In the genomic region with DNA sequence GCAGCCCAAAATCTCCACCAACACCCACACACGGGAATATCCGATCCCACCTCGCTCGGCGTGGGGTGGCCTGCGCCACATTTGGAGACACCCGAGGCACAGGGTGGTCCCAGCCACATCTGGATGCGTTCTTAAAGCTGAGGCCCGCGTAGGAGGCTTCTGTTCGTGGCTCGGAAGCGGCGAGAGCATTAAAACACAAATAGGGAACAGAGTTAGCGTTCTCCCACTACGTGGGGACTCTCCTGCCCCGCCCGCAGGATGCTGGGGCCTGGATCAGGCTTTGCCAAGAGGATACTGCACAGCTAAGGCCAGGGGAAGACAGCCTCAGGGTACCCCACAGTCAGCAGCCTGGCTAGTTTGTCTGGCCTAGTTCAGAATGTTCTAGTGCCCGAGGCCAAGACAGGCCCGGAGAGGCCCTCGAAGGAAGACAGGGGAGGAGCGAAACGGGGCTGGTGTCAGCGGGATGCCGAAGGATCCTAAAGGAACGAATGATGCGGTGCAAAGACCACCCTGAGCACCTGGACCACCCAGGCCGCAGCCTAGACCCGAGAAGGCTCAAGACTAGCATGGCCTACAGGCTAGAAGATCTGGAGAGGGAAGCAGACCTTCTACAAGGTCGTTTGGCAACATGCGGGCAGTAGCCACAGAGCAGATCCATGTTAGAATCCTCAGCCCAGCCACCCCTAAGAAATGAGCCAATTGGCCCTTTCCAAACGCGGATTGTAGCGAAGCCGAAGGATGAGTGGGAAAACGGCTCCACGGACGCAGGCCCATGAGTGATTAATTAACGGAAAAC, we compare ENCODE assay signal across 9 mouse cellular contexts.
A peak's percentile ranks its signal among the peaks of the same experiment; 100 is the strongest.
DNase-seq lines count a peak whose midpoint lies in the region; ATAC-seq and TF ChIP-seq lines count a peak whose summit lies in the region.
"Had no signal": no experiment of that assay in that cellular context is flagged by ENCODE, and none has a peak within 500 bp of the region (broad histone marks: within the 10 kb centered on the region; RNA-seq: fewer than 3 reads in every experiment).

No protein-coding gene starts in this region.

- peak overlapping the region; percentile 45 for H3K4me3 ChIP-seq in lung, embryonic 15.5 days
- no peak overlapping the region for H3K4me3 ChIP-seq in lung, adult 2 months (replicated peaks; ENCODE audit: extremely low read depth, low read depth, low read length)
- H3K4me3 ChIP-seq in forebrain, embryonic 15.5 days = peak overlapping the region; percentile 24
- peak overlapping the region; percentile 48 for H3K4me3 ChIP-seq in limb, embryonic 13.5 days

- ATAC-seq in lung, embryonic 15.5 days (ENCODE audit: borderline replicate concordance, extremely low read depth, low FRiP score, low TSS enrichment) = peak; percentile 33
- peak; percentile 41 for ATAC-seq in forebrain, embryonic 15.5 days (replicated peaks)
- peak; percentile 30; the same call in 1 of the 2 replicates for ATAC-seq in limb, embryonic 13.5 days (ENCODE audit: low FRiP score, low read depth)

- H3K27ac ChIP-seq in lung, embryonic 15.5 days = no peak overlapping the region
- no peak overlapping the region for H3K27ac ChIP-seq in forebrain, embryonic 15.5 days (replicated peaks)
- H3K27ac ChIP-seq in limb, embryonic 13.5 days = no peak overlapping the region

- no peak for TF ChIP-seq CTCF in lung, adult 2 months (IDR thresholded peaks at IDR 0.05; ENCODE audit: insufficient read depth, low read length)

- H3K36me3 ChIP-seq in lung, embryonic 15.5 days = no peaks in the 10 kb centered on the region
- no peaks in the 10 kb centered on the region for H3K36me3 ChIP-seq in forebrain, embryonic 15.5 days
- H3K36me3 ChIP-seq in limb, embryonic 13.5 days = no peaks in the 10 kb centered on the region

- H3K9ac ChIP-seq in lung, embryonic 15.5 days = peak overlapping the region; percentile 37; the same call in 1 of the 2 replicates
- H3K9ac ChIP-seq in forebrain, embryonic 15.5 days (replicated peaks) = no peak overlapping the region
- H3K9ac ChIP-seq in limb, embryonic 13.5 days = peak overlapping the region; percentile 59

- DNase-seq in lung, adult 2 months = no peak
- peak; percentile 19 for DNase-seq in skeletal muscle tissue, adult 2 months (ENCODE audit: low read depth, low spot score)
- DNase-seq in thymus, postnatal 25 days = no peak
- DNase-seq in embryo, embryonic 10.5 days (ENCODE audit: low spot score) = no peak
- no peak for DNase-seq in left cerebral cortex, postnatal 14 days (ENCODE audit: low spot score in 2 of 2)
- DNase-seq: adrenal gland, postnatal 36 days had no signal

- TF ChIP-seq POLR2A in lung, adult 2 months (IDR thresholded peaks at IDR 0.05; ENCODE audit: borderline replicate concordance, extremely low read depth, low read depth, low read length) = no peak

- WGBS in lung, embryonic 15.5 days = 41% methylated on average over 39 of the region's 39 CpGs
- 51% methylated on average over 39 of the region's 39 CpGs for WGBS in lung, adult 2 months
- WGBS in forebrain, embryonic 15.5 days = 7% methylated on average over 39 of the region's 39 CpGs
- 16% methylated on average over 39 of the region's 39 CpGs for WGBS in limb, embryonic 13.5 days

- peak overlapping the region; percentile 93 for H3K4me2 ChIP-seq in lung, embryonic 15.5 days
- H3K4me2 ChIP-seq in forebrain, embryonic 15.5 days (replicated peaks) = peak overlapping the region; percentile 43
- peak overlapping the region; percentile 83 for H3K4me2 ChIP-seq in limb, embryonic 13.5 days (replicated peaks)

- peaks cover 15% of the 10 kb centered on the region for H3K4me1 ChIP-seq in lung, embryonic 15.5 days
- H3K4me1 ChIP-seq in lung, adult 2 months (ENCODE audit: control insufficient read depth, insufficient read depth, low read length) = no peaks in the 10 kb centered on the region
- H3K4me1 ChIP-seq in forebrain, embryonic 15.5 days = peaks cover 13% of the 10 kb centered on the region
- H3K4me1 ChIP-seq in limb, embryonic 13.5 days = peaks cover 41% of the 10 kb centered on the region

- H3K9me3 ChIP-seq in lung, embryonic 15.5 days = no peaks in the 10 kb centered on the region
- H3K9me3 ChIP-seq in forebrain, embryonic 15.5 days = no peaks in the 10 kb centered on the region
- no peaks in the 10 kb centered on the region for H3K9me3 ChIP-seq in limb, embryonic 13.5 days

- intact Hi-C loops in left cerebral cortex, postnatal 14 days (cut with DNase I) = no loop called here

- peaks cover 40% of the 10 kb centered on the region for H3K27me3 ChIP-seq in lung, embryonic 15.5 days
- H3K27me3 ChIP-seq in forebrain, embryonic 15.5 days = peaks cover 82% of the 10 kb centered on the region
- peaks cover 77% of the 10 kb centered on the region for H3K27me3 ChIP-seq in limb, embryonic 13.5 days

Comparison
In these comparisons a context has a peak if more than half of its experiments do, and no peak if none do; other contexts are left out.
1. H3K4me2 ChIP-seq: peak in every context shown above with its lines; median percentile 93 in lung, embryonic 15.5 days; 83 in limb, embryonic 13.5 days; 43 in forebrain, embryonic 15.5 days.